Mouse (Mus musculus) adrenal gland, postnatal 36 days (tissue): Measurements from ENCODE around the gene Usp39. TPM values are rescaled to one million over a fixed set of nuclear protein-coding genes. Genes with fewer than 3 reads are reported as not detected.
A peak's percentile ranks its signal among the peaks of the same experiment; 100 is the strongest.

Source experiments
- DNase-seq, 2 experiments: peaks; one replicate each; pipeline ENCODE4 v3.0.0; 2021; ENCODE audit warnings: mixed read lengths in 1 of 2
- total RNA-seq, 2 experiments: library from RNA; stranded (reverse); gene quantifications; 2 replicates each; pipeline ENCODE4 v1.2.3; 2021

Gene Usp39
- total RNA-seq, 2 experiments from 2014 or later: 29.5 to 35.1 TPM

GRCm38 (mm10) chr6:72373184-72373583, 28.2 kb upstream of the Usp39 start:
- peak in 1 of 2 experiments; percentile 58 for DNase-seq

GRCm38 (mm10) chr6:72371571-72371970, 26.6 kb upstream of the Usp39 start:
- no peak for DNase-seq

- DNase-seq: peak in 1 of 2 experiments; percentile 71
These were observed 26.2 kb upstream of the Usp39 start for GRCm38 (mm10) chr6:72371147-72371546.

- DNase-seq: peak; percentile 84
These were observed 25.1 kb upstream of the Usp39 start for GRCm38 (mm10) chr6:72370091-72370490.

- no peak for DNase-seq
These were observed 24.6 kb upstream of the Usp39 start for GRCm38 (mm10) chr6:72369557-72369956.

GRCm38 (mm10) chr6:72367460-72367974, 22.5 kb upstream of the Usp39 start:
- no peak for DNase-seq

GRCm38 (mm10) chr6:72366844-72367443, 22.0 kb upstream of the Usp39 start, which contains the start of gene Rnf181:
Gene Rnf181 (minus strand): TSS chr6:72366956.
- no peak for DNase-seq

- no peak for DNase-seq
These were observed 21.3 kb upstream of the Usp39 start for GRCm38 (mm10) chr6:72366304-72366703.

- DNase-seq: no peak
These were observed 20.0 kb upstream of the Usp39 start for GRCm38 (mm10) chr6:72364985-72365384.

- peak in 1 of 2 experiments; percentile 53 for DNase-seq
These were observed 19.0 kb upstream of the Usp39 start for GRCm38 (mm10) chr6:72364009-72364408.

- peak; percentile 95 to 96 for DNase-seq
These were observed 17.4 kb upstream of the Usp39 start for GRCm38 (mm10) chr6:72362132-72363028.

- peak; percentile 73 to 79 for DNase-seq
These were observed 16.2 kb upstream of the Usp39 start for GRCm38 (mm10) chr6:72361121-72361551.

- no peak for DNase-seq
These were observed 15.6 kb upstream of the Usp39 start for GRCm38 (mm10) chr6:72360599-72360935.

- no peak for DNase-seq
These were observed 15.1 kb upstream of the Usp39 start for GRCm38 (mm10) chr6:72359891-72360598.

- DNase-seq: no peak
These were observed 14.4 kb upstream of the Usp39 start for GRCm38 (mm10) chr6:72359343-72359742.

GRCm38 (mm10) chr6:72358086-72358764, 13.2 kb upstream of the Usp39 start:
- DNase-seq: peak in 1 of 2 experiments; percentile 9

- no peak for DNase-seq
These were observed 12.4 kb upstream of the Usp39 start for GRCm38 (mm10) chr6:72357164-72358079.

- DNase-seq: peak; percentile 34 to 55
These were observed 11.1 kb upstream of the Usp39 start for GRCm38 (mm10) chr6:72356001-72356532.

GRCm38 (mm10) chr6:72355066-72355911, 10.3 kb upstream of the Usp39 start, which contains the start of gene Tmem150a:
Gene Tmem150a (plus strand): TSS chr6:72355447.
- peak; percentile 90 to 93 for DNase-seq
